Mouse (Mus musculus) MN1 (cell line): Measurements from ENCODE around the gene Stx4a.
"Not testable (repeated sequence)": the region's sequence is repeated elsewhere in the genome, so short reads cannot be mapped to it uniquely, and the experiment has no call there.

Experiments
- DNase-seq: peaks from one replicate; pipeline ENCODE4 v3.0.0-alpha.2; 2016; ENCODE audit warnings: low spot score

Gene Stx4a

GRCm38 (mm10) chr7:127824176-127824871 lies at the start of gene Stx4a, which contains the start of gene Stx1b:
Gene Stx4a, plus strand, starts transcription at chr7:127824294.
Gene Stx1b, minus strand, starts transcription at chr7:127824549.
- peak; percentile 43 for DNase-seq

GRCm38 (mm10) chr7:127775837-127776236 lies 48.3 kb upstream of the Stx4a start:
- DNase-seq = not testable (repeated sequence)

- peak; percentile 92 for DNase-seq
Observed at GRCm38 (mm10) chr7:127776426-127776825, 47.7 kb upstream of the Stx4a start, which contains the start of gene Setd1a. Gene Setd1a, plus strand, starts transcription at chr7:127776670.

DNA sequence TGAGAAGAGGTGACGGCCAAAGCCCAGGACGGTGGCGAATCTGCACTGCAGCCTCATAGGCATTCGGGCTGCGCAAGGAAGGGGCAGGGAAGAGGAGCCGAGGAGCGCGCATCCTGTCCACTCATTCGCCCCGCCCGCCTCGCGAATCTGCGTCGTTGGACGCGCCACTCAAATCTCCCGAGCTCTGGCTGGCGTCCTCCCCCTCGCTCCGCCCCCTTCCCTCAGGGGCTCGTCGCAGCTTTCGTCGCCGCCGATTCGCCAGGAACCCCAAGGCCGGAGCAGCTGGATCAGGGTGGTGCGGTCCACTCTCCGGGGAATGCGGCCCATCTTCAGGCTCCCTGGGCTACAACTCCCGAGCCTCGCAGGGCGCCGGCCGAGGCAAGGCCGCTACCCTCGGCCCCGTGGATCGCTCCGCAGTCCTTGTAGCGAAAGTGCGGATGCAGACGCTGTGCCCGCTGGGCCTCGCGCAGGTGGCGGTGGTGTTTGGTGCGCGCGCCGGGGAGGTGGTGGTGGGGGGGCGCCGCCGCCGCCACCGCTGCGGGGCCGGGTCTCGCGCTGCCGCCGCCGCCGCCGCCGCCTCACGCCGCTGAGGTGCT lies 47.1 kb upstream of the Stx4a start:
- peak; percentile 98 for DNase-seq

DNA sequence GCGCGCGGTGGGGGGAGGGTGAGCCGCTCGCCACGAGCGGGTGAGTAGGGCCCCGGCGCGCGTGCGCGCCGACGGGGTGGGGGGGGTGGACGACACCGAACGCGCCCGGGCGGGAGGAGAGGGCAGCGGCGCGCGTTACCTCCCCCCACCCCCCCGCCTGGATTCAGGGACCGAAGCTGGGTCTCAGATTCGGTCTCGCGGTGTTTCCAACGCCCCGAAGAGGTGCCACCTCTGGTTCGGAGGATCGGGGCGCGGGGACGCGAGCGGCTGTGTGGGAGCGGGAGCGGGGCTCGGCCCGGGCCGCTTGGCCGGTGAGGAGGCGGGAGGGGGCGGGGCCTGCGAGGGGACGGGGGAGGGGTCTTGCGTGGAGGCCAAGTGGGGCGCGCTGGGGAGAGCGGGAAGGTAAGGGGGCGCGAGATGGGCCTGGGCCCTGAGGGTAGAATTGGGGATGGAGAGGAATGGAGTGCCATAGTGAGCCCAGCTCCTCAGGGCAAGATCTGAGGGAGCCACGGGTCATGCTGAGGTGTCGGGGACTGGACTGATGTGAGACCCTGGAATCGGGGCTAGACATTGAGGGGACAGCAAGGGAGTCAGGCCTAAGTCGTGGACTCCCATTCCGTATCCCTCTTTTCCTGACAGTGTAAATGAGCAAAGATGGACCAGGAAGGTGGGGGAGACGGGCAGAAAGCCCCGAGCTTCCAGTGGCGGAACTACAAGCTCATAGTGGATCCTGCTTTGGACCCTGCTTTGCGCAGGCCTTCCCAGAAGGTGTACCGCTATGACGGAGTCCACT lies 46.4 kb upstream of the Stx4a start:
- DNase-seq = peak; percentile 81

DNA sequence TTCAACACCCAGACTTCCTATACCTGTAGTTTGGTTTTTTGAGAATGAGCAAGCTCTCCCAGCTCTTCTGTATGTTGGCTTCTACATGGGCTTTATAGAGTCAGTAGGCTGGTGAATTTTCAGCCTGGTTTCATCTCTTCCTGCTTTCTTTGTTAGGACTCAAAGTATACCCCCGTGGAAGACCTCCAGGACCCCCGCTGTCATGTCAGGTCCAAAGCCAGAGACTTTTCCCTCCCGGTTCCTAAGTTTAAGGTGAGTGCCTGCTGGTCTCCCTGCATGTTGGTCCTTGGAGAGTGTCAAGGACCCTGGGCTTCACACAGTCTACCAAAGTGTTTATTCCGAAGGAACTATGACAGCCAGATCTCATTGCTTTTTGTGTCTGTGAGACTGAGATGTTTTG lies 45.7 kb upstream of the Stx4a start:
- no peak for DNase-seq

DNA sequence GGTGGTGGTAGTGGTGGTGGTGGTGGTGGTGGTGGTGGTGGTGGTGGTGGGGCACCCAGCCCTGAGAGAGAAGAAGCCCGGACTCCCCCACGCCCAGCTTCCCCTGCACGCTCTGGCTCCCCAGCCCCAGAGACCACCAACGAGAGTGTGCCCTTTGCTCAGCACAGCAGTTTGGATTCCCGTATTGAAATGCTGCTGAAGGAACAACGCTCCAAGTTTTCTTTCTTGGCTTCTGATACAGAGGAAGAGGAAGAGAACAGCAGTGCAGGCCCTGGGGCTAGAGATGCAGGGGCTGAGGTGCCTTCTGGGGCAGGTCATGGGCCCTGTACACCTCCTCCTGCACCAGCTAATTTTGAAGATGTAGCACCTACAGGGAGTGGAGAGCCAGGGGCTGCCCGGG lies 38.8 kb upstream of the Stx4a start, which contains the start of gene Gm49388:
Gm49388 (plus strand) TSS at position 301 of the 400 bp plus-strand sequence.
- DNase-seq = no peak

GRCm38 (mm10) chr7:127797076-127797845 lies 26.8 kb upstream of the Stx4a start:
- DNase-seq = no peak

- peak; percentile 46 for DNase-seq
Observed at GRCm38 (mm10) chr7:127798591-127798990, 25.5 kb upstream of the Stx4a start.

- DNase-seq = no peak
Observed at GRCm38 (mm10) chr7:127799211-127799610, 24.9 kb upstream of the Stx4a start.

GRCm38 (mm10) chr7:127799738-127800137 lies 24.4 kb upstream of the Stx4a start:
- no peak for DNase-seq

GRCm38 (mm10) chr7:127800435-127801009 lies 23.6 kb upstream of the Stx4a start, which contains the start of gene Hsd3b7:
Gene Hsd3b7, plus strand, starts transcription at chr7:127800604.
- peak; percentile 89 for DNase-seq

- DNase-seq = peak; percentile 73
Observed at GRCm38 (mm10) chr7:127801010-127801621, 23.0 kb upstream of the Stx4a start.

- no peak for DNase-seq
Observed at GRCm38 (mm10) chr7:127802313-127802712, 21.8 kb upstream of the Stx4a start.

- no peak for DNase-seq
Observed at GRCm38 (mm10) chr7:127808821-127809220, 15.3 kb upstream of the Stx4a start.

- DNase-seq = no peak
Observed at GRCm38 (mm10) chr7:127809846-127810245, 14.2 kb upstream of the Stx4a start.

- DNase-seq = no peak
Observed at GRCm38 (mm10) chr7:127810650-127811049, 13.4 kb upstream of the Stx4a start.

DNA sequence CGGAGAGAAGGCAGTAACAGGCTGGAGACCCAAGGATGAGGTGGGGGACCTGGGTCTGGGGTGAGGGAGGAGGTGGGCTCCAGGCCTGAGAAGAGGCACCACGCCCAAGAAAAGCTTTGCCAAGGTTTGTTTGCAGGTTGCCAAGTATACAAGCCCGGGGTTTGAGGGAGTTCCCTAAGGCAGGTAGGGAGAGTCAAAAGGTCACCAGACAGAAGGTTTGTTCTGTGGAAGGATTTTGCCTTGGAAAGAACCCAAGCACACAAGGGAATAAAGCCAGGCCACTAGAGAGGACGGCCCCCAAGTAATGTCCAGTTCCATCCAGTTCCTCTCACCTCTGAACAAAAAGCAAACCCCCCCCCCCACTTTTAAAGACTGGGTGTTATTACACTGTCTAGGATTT lies 12.9 kb upstream of the Stx4a start:
- no peak for DNase-seq

- DNase-seq = no peak
Observed at GRCm38 (mm10) chr7:127812292-127812691, 11.8 kb upstream of the Stx4a start.

DNA sequence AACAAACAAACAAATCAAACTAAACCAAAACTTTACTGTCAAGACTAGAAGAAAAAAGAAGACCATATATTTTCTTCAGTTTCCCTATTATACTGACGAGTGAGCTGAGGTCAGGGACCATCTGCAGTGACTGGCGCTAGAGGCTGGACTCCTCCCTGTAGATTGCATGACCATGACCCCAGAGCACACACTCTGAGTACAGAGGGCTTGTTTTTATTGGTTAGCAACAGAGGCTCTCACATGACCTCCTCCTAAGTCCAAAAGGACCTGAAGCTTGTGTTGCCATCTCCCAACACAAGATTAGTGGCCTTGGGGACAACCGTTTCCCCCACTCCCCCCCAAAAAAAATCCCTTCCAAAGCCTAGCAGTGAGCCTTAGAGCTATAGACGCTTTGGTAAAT lies 10.3 kb upstream of the Stx4a start:
- no peak for DNase-seq
